In the genomic region with DNA sequence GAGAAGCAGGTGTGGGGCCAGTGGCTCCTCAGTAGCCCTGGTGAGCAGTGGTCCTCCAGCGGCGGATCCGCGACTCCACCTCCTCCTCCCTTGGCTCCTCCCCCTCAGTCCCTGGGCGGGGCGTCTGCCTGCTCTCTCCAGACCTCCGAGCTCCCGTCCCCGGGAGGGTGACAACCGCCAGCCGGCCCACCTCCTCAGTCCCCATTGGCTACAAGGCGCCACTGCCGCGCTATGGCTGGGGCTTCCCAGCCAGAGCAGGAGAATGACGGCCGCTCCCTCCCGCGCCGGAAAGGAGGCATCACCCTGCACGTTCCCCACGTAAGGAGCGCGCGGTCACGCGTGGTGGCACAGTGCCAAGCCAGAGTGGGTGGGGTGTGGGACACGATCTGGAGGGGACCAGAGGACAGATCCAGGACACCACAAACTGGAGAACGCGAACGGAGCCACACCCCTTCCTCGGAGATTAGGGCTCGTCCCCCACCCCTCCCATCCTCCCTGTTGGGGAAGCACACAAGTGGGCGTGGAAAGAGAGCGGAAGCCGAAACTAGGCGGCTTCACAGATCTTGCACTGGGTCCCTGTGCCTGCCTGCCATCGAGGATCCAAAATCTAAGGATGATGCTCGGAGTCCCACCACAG, we compare ENCODE assay signal across 7 mouse cellular contexts. TPM values are rescaled to one million over a fixed set of nuclear protein-coding genes. Genes with fewer than 3 reads are reported as not detected.
DNase-seq lines count a peak whose midpoint lies in the region; ATAC-seq lines count a peak whose summit lies in the region.

No protein-coding gene starts in this region.

- no peaks in the 10 kb centered on the region for H3K27me3 ChIP-seq in limb, embryonic 10.5 days (ENCODE audit: low read depth, poor library complexity, severe bottlenecking)
- H3K27me3 ChIP-seq in midbrain, embryonic 13.5 days, result peaks cover 5% of the 10 kb centered on the region; the same call in 1 of the 2 replicates

- no peaks in the 10 kb centered on the region for H3K9me3 ChIP-seq in limb, embryonic 10.5 days (replicated peaks)
- no peaks in the 10 kb centered on the region for H3K9me3 ChIP-seq in midbrain, embryonic 13.5 days

- H3K9ac ChIP-seq in midbrain, embryonic 13.5 days (replicated peaks), result peak overlapping the region; percentile 79

- H3K36me3 ChIP-seq in limb, embryonic 10.5 days, result no peaks in the 10 kb centered on the region
- no peaks in the 10 kb centered on the region for H3K36me3 ChIP-seq in midbrain, embryonic 13.5 days

- peak; percentile 97 for DNase-seq in adrenal gland, adult 8-10 months
- DNase-seq in embryo, embryonic 9.5 days (ENCODE audit: extremely low spot score), result peak; percentile 98
- DNase-seq in kidney, adult 11 months, result peak; percentile 97
- DNase-seq in limb, embryonic 10.5 days (ENCODE audit: low spot score), result peak; percentile 94
- peak; percentile 96 for DNase-seq in spleen, adult 12 weeks (ENCODE audit: low spot score)

- H3K27ac ChIP-seq in limb, embryonic 10.5 days, result peak overlapping the region; percentile 87
- H3K27ac ChIP-seq in midbrain, embryonic 13.5 days, result peak overlapping the region; percentile 82

- ATAC-seq in granulocyte monocyte progenitor cell, adult 5-6 weeks (replicated peaks; ENCODE audit: poor library complexity, severe bottlenecking), result peak; percentile 80
- peak; percentile 98 for ATAC-seq in midbrain, embryonic 13.5 days

- H3K4me3 ChIP-seq in limb, embryonic 10.5 days, result peak overlapping the region; percentile 70
- peak overlapping the region; percentile 74 for H3K4me3 ChIP-seq in midbrain, embryonic 13.5 days (replicated peaks)

- H3K4me2 ChIP-seq in midbrain, embryonic 13.5 days (replicated peaks), result peak overlapping the region; percentile 71

- H3K4me1 ChIP-seq in limb, embryonic 10.5 days, result peaks cover 52% of the 10 kb centered on the region
- peaks cover 42% of the 10 kb centered on the region for H3K4me1 ChIP-seq in midbrain, embryonic 13.5 days (replicated peaks)

- WGBS in limb, embryonic 10.5 days, result under 1% methylated on average over 38 of the region's 38 CpGs
- WGBS in midbrain, embryonic 13.5 days, result under 1% methylated on average over 38 of the region's 38 CpGs

RNA-seq across cellular contexts. Expression of a gene that starts 39.5 kb away (rescaled TPM):
- 10 to 100 TPM; 32.4 to 53.5 (median 42.9) TPM for total RNA-seq in adrenal gland, adult 8-10 months (2022)
- 46.4 and 67.3 TPM in 2 replicates for total RNA-seq in granulocyte monocyte progenitor cell, adult 5-6 weeks (2014; fragmentation: Nextera tagmentation)
- total RNA-seq in granulocyte monocyte progenitor cell, adult 5-6 weeks (2017), result 72.6 and 73.2 TPM in 2 replicates
- polyA plus RNA-seq in limb, embryonic 10.5 days (2016; fragmentation: Nextera tagmentation; extraction: Ambion mirVana), result 25.4 and 33.7 TPM in 2 replicates
- 70.0 and 72.9 TPM in 2 replicates for polyA plus RNA-seq in midbrain, embryonic 13.5 days (2015; fragmentation: Nextera tagmentation; extraction: Ambion mirVana)

Comparison
In these comparisons a context has a peak if more than half of its experiments do, and no peak if none do; other contexts are left out.
1. Peak in every context shown above with its lines: DNase-seq, ATAC-seq, H3K4me3 ChIP-seq and H3K27ac ChIP-seq.